Mouse (Mus musculus) bone marrow macrophage, adult 2 months (primary cell): Measurements from ENCODE around the gene Hmg20b.

Experiments
- CTCF ChIP-seq: IDR thresholded peaks from 2 replicates; pipeline ENCODE4 v1.5.1; 2012; ENCODE audit warnings: low read depth, mild to moderate bottlenecking, low read length, moderate library complexity
- POLR2A ChIP-seq: IDR thresholded peaks from 2 replicates; pipeline ENCODE4 v1.6.1; 2012; ENCODE audit warnings: mild to moderate bottlenecking, low read depth, low read length, borderline replicate concordance

GRCm38 (mm10) chr10:81379183-81379553, 28.9 kb upstream of the Hmg20b start:
- TF ChIP-seq CTCF: no peak
- TF ChIP-seq POLR2A: no peak
